Mouse (Mus musculus): ENCODE measurements around the gene Igf2bp3. TPM values are rescaled to one million over a fixed set of nuclear protein-coding genes. Genes with fewer than 3 reads are reported as not detected.

Gene Igf2bp3
- polyA plus RNA-seq, 1 experiment = 85.8 TPM

DNA sequence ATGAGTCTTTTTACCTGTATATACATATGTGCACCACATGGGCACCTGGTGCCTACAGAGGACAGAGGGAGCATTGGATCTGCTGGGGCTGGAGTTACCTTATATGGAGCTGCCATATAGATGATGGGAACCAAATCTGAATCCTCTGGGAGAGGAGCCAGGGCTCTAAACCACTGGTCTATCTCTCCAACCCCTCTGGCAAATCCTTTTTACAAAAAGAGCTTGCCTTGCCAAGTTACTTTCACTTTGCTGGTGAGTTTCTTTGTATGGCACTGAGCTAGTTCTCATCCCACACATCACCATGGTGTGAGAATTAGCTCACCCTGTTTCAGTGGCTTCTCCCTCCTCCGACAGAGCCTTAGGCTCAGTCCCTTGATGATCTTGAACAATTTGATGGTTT is 8.3 kb downstream of the Igf2bp3 start:
- H3K36me3 ChIP-seq (ENCODE audit: control insufficient read depth, insufficient read depth, low read length, poor library complexity, severe bottlenecking) = peaks cover 15% of the 10 kb centered on the region
- TF ChIP-seq EP300 (IDR thresholded peaks at IDR 0.05; ENCODE audit: insufficient read depth, low read depth, low read length) (no peak), CTCF (IDR thresholded peaks at IDR 0.05; ENCODE audit: low read depth, low read length) (no peak), POLR2A (IDR thresholded peaks at IDR 0.05; ENCODE audit: insufficient read depth, low read length) (no peak)

DNA sequence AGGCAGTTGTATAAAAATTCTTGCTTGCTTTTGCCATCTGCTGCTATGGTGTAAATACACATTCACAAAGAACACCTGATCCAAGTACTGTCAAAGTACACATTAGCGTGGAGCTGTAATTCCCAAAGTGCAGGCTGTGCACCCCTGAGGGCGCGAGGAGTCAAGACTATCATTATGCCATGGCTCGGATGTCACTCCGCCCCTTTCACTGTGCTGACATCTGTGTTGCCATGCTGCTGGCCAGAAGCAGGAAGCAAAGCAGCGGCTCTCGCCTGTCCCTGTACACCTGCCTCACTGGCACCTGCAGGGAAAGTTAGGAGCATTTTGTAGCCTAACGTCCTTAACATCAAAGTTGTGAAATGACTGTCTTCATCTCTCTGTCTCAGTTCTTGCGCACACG is 19.6 kb downstream of the Igf2bp3 start:
- Histone ChIP-seq H3K27ac (ENCODE audit: insufficient read depth, low read length) (no peak overlapping the region), H3K27me3 (ENCODE audit: control insufficient read depth, insufficient read depth, low read length, poor library complexity, severe bottlenecking) (no peaks in the 10 kb centered on the region), H3K9ac (ENCODE audit: low read depth, poor library complexity, severe bottlenecking) (no peak overlapping the region), H3K4me1 (ENCODE audit: control insufficient read depth, insufficient read depth, low read length) (no peaks in the 10 kb centered on the region), H3K36me3 (ENCODE audit: control insufficient read depth, insufficient read depth, low read length, poor library complexity, severe bottlenecking) (no peaks in the 10 kb centered on the region), H3K4me3 (ENCODE audit: low read depth, low read length) (no peak overlapping the region; the same call in 1 of the 2 replicates), H3K9me3 (replicated peaks; ENCODE audit: control insufficient read depth, insufficient read depth, low read length, poor library complexity, severe bottlenecking) (no peaks in the 10 kb centered on the region)
- TF ChIP-seq CTCF (IDR thresholded peaks at IDR 0.05; ENCODE audit: low read depth, low read length) (no peak), EP300 (IDR thresholded peaks at IDR 0.05; ENCODE audit: insufficient read depth, low read depth, low read length) (no peak), POLR2A (IDR thresholded peaks at IDR 0.05; ENCODE audit: insufficient read depth, low read length) (no peak)

More for the DNA sequence above, 8.3 kb downstream of the Igf2bp3 start:
- H3K27me3 ChIP-seq (ENCODE audit: control insufficient read depth, insufficient read depth, low read length, poor library complexity, severe bottlenecking) = no peaks in the 10 kb centered on the region
- H3K9me3 ChIP-seq (replicated peaks; ENCODE audit: control insufficient read depth, insufficient read depth, low read length, poor library complexity, severe bottlenecking) = no peaks in the 10 kb centered on the region
- H3K4me3 ChIP-seq (ENCODE audit: low read depth, low read length) = no peak overlapping the region
- H3K9ac ChIP-seq (ENCODE audit: low read depth, poor library complexity, severe bottlenecking) = no peak overlapping the region
- no peaks in the 10 kb centered on the region for H3K4me1 ChIP-seq (ENCODE audit: control insufficient read depth, insufficient read depth, low read length)
- H3K27ac ChIP-seq (ENCODE audit: insufficient read depth, low read length) = no peak overlapping the region

DNA sequence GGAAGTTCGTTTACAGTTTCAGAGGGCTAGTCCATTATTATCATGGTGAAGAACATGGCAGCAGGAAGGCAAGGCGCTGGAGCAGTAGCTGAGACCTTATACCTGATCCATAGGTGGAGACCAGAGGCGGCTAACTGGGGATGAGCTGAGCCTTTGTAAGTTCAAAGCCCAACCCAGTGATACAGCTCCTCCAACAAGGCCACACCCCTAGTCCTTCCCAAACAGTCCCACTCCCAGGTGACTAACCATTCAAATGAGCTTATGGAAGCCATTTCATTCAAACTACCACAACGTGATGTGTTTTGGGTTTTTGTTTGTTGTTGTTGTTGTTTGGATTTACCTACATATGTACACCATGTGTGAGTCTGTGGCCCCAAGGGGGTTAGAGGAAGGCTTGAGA is 20.2 kb downstream of the Igf2bp3 start:
- no peaks in the 10 kb centered on the region for H3K9me3 ChIP-seq (replicated peaks; ENCODE audit: control insufficient read depth, insufficient read depth, low read length, poor library complexity, severe bottlenecking)
- no peak overlapping the region for H3K27ac ChIP-seq (ENCODE audit: insufficient read depth, low read length)
- no peak overlapping the region for H3K9ac ChIP-seq (ENCODE audit: low read depth, poor library complexity, severe bottlenecking)
- no peaks in the 10 kb centered on the region for H3K4me1 ChIP-seq (ENCODE audit: control insufficient read depth, insufficient read depth, low read length)
- H3K4me3 ChIP-seq (ENCODE audit: low read depth, low read length) = no peak overlapping the region
- TF ChIP-seq CTCF (IDR thresholded peaks at IDR 0.05; ENCODE audit: low read depth, low read length) (no peak), POLR2A (IDR thresholded peaks at IDR 0.05; ENCODE audit: insufficient read depth, low read length) (no peak), EP300 (IDR thresholded peaks at IDR 0.05; ENCODE audit: insufficient read depth, low read depth, low read length) (no peak)
- no peaks in the 10 kb centered on the region for H3K36me3 ChIP-seq (ENCODE audit: control insufficient read depth, insufficient read depth, low read length, poor library complexity, severe bottlenecking)
- no peaks in the 10 kb centered on the region for H3K27me3 ChIP-seq (ENCODE audit: control insufficient read depth, insufficient read depth, low read length, poor library complexity, severe bottlenecking)

DNA sequence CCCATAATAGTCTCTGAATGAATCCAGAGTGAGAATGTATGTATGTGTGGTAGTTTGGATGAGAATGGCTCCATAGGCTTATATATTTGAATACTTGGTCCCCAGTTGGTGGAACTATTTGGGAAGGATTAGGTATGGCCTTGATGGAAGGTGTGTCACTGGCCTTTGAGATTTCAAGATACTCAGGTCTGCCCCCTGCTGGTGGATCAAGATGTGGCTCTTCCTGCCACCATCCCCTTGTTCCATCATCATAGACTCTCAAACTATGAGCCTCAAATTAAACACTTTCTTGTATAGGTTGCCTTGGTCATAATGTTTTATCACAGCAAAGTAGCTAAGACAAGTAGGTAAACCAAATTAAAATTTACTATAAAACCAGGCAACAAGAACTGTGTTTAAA is 25.4 kb downstream of the Igf2bp3 start:
- H3K9ac ChIP-seq (ENCODE audit: low read depth, poor library complexity, severe bottlenecking) = no peak overlapping the region
- H3K4me1 ChIP-seq (ENCODE audit: control insufficient read depth, insufficient read depth, low read length) = peaks cover 2% of the 10 kb centered on the region
- H3K27ac ChIP-seq (ENCODE audit: insufficient read depth, low read length) = no peak overlapping the region
- no peaks in the 10 kb centered on the region for H3K27me3 ChIP-seq (ENCODE audit: control insufficient read depth, insufficient read depth, low read length, poor library complexity, severe bottlenecking)
- no peak overlapping the region for H3K4me3 ChIP-seq (ENCODE audit: low read depth, low read length)
- no peaks in the 10 kb centered on the region for H3K36me3 ChIP-seq (ENCODE audit: control insufficient read depth, insufficient read depth, low read length, poor library complexity, severe bottlenecking)
- TF ChIP-seq EP300 (IDR thresholded peaks at IDR 0.05; ENCODE audit: insufficient read depth, low read depth, low read length) (no peak), CTCF (IDR thresholded peaks at IDR 0.05; ENCODE audit: low read depth, low read length) (peak; percentile 50), POLR2A (IDR thresholded peaks at IDR 0.05; ENCODE audit: insufficient read depth, low read length) (no peak)
- no peaks in the 10 kb centered on the region for H3K9me3 ChIP-seq (replicated peaks; ENCODE audit: control insufficient read depth, insufficient read depth, low read length, poor library complexity, severe bottlenecking)

DNA sequence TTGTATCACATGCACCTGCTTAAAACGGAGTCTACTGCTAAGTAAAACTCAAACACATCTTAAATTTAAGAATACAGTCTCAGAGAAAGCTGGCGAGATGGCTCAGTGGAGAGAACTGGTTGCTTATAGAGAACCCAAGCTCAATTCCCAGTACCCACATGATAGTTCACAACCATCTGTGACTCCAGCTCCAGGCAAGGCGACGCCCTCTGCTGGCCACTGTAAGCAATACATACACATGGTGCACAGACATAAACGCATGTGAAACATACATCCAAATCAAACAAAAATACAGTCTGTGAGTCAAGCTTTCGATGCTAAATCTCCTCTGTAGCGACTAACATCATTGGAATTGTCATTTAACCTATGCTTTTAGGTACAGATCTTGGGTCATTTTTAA is 27.5 kb downstream of the Igf2bp3 start:
- Histone ChIP-seq H3K9me3 (replicated peaks; ENCODE audit: control insufficient read depth, insufficient read depth, low read length, poor library complexity, severe bottlenecking) (no peaks in the 10 kb centered on the region), H3K36me3 (ENCODE audit: control insufficient read depth, insufficient read depth, low read length, poor library complexity, severe bottlenecking) (no peaks in the 10 kb centered on the region), H3K27me3 (ENCODE audit: control insufficient read depth, insufficient read depth, low read length, poor library complexity, severe bottlenecking) (no peaks in the 10 kb centered on the region), H3K4me1 (ENCODE audit: control insufficient read depth, insufficient read depth, low read length) (peaks cover 2% of the 10 kb centered on the region), H3K27ac (ENCODE audit: insufficient read depth, low read length) (no peak overlapping the region), H3K4me3 (ENCODE audit: low read depth, low read length) (no peak overlapping the region), H3K9ac (ENCODE audit: low read depth, poor library complexity, severe bottlenecking) (no peak overlapping the region)
- TF ChIP-seq EP300 (IDR thresholded peaks at IDR 0.05; ENCODE audit: insufficient read depth, low read depth, low read length) = no peak
- peak; percentile 75 for TF ChIP-seq CTCF (IDR thresholded peaks at IDR 0.05; ENCODE audit: low read depth, low read length)

DNA sequence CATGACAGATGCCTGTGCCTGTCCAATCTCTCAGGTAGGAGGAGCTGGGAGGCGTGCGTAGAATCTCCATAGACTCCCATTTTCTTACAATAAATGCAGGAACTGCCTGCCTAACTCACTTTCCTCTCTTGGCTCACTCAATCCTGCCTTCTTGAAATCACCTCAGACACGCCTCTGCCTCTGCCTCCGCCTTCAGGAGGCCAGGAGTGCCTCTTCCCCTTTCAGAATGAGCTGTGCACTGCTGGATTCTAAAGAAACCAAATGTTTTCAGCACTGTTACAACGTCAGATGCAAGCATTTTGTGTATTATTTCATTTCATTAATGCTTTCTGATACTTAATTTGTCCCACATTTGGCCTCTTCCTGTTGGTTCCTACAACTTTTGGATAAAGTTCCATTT is 38.7 kb downstream of the Igf2bp3 start:
- H3K36me3 ChIP-seq (ENCODE audit: control insufficient read depth, insufficient read depth, low read length, poor library complexity, severe bottlenecking) = no peaks in the 10 kb centered on the region
- H3K4me1 ChIP-seq (ENCODE audit: control insufficient read depth, insufficient read depth, low read length) = no peaks in the 10 kb centered on the region
- no peak overlapping the region for H3K9ac ChIP-seq (ENCODE audit: low read depth, poor library complexity, severe bottlenecking)
- no peaks in the 10 kb centered on the region for H3K9me3 ChIP-seq (replicated peaks; ENCODE audit: control insufficient read depth, insufficient read depth, low read length, poor library complexity, severe bottlenecking)
- no peak for TF ChIP-seq CTCF (IDR thresholded peaks at IDR 0.05; ENCODE audit: low read depth, low read length)
- no peak for TF ChIP-seq EP300 (IDR thresholded peaks at IDR 0.05; ENCODE audit: insufficient read depth, low read depth, low read length)
- TF ChIP-seq POLR2A (IDR thresholded peaks at IDR 0.05; ENCODE audit: insufficient read depth, low read length) = no peak
- no peak overlapping the region for H3K27ac ChIP-seq (ENCODE audit: insufficient read depth, low read length)
- no peaks in the 10 kb centered on the region for H3K27me3 ChIP-seq (ENCODE audit: control insufficient read depth, insufficient read depth, low read length, poor library complexity, severe bottlenecking)
- H3K4me3 ChIP-seq (ENCODE audit: low read depth, low read length) = no peak overlapping the region
